Mouse (Mus musculus) Patski (cell line): ENCODE data around the gene Col6a1. TPM values are rescaled to one million over a fixed set of nuclear protein-coding genes. Genes with fewer than 3 reads are reported as not detected.
A peak's percentile ranks its signal among the peaks of the same experiment; 100 is the strongest.

Experiments used
- ATAC-seq: fragments of 100-300 bp; one replicate; pipeline ENCODE4 v1.8.0; 2021
- CTCF ChIA-PET: fragments of 350-600 bp; sonication (Branson Sonifier 250); formaldehyde crosslinking; loops from one replicate; lab custom pipeline; 2022; ENCODE audit warnings: inconsistent platforms; lab: Charles Lee
- POLR2A ChIA-PET: fragments of 350-600 bp; sonication (Branson Sonifier 250); formaldehyde crosslinking; loops from one replicate; lab custom pipeline; 2022; ENCODE audit warnings: antibody characterized with exemption, inconsistent platforms; lab: Charles Lee
- DNase-seq: peaks from one replicate; pipeline ENCODE4 v3.0.0-alpha.2; 2011; ENCODE audit warnings: low read depth, low spot score
- H3K27me3 ChIP-seq: fragments of 371-371 bp; one replicate; pipeline ENCODE4 v1.5.1; 2021
- CTCF ChIP-seq: fragments of 100-300 bp; IDR thresholded peaks from one replicate; pipeline ENCODE4 v1.5.1; 2021
- in situ Hi-C: fragments of 300-500 bp; cut with MboI; formaldehyde crosslinking; loops from 3 replicates; pipeline ENCODE4 v1.11.1; 2018; ENCODE audit warnings: low pct_unique_long_range_greater_than_20kb, mixed read lengths
- polyA plus RNA-seq: library from polyadenylated mRNA; unstranded; gene quantifications from one replicate; pipeline ENCODE4 v1.2.3, GENCODE M21; 2021

Gene Col6a1
- polyA plus RNA-seq, 1 experiment from 2014 or later: 34.8 TPM

DNA sequence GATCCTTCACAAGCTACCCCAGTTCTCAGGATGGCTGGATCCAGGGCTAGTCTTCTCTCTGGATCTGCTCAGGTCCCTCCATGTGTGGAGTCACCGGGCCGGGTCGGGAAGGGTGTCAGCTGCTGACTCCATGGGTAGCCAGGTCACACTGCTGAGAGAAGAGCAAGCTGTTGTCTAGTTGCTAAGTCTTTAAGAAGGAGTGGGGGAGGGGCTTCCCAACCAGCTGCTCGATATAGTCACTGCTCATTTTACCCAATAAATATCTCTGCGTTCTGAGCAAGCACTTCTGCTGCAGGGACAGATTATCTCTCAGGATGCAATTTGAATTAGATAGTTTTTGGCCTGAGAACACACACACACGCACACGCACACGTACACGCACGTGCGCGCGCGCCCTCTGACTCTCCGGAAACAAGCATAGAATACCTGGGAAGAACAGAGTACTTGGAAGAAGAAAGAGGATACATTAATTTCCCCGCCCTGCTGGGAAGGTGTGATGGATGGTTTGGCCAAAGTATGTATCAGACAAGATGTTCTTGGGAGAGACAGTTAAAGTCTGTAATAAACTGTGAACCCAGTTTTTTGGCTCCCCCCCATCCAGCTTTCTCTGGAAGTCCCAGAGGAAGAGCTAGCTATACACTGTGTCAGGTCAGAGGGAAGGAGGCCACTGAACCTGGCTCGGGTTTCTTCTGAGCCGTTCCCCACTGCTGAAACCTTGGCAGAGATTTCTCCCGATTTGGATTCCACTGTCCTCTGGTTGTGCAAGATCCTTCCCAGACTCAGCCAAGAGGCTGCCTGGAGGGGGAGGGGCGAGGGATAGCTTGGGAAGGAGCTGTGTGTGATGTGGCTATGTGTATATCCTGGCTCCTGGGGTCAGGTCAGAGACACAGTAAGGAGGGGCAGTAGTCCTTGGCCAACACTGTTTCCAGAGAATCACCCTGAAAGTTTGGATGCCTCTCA lies 61.5 kb downstream of the Col6a1 start:
- CTCF ChIA-PET: interaction anchor here (0.8 to 2.5 kb wide), 2 partner anchors 41 kb away, joined by 3 to 11 read pairs; partner anchors contain the start of gene Col6a2

More for the DNA sequence above, 61.5 kb downstream of the Col6a1 start:
- no peak for TF ChIP-seq CTCF
- H3K27me3 ChIP-seq: no peaks in the 10 kb centered on the region
- DNase-seq (peak; percentile 75), ATAC-seq (peak; percentile 35)
- POLR2A ChIA-PET: no interaction called here
- in situ Hi-C loops: no loop called here

Other genes starting within 250 kb of the Col6a1 start
- gene Lss, start 194.6 kb downstream of the Col6a1 start, polyA plus RNA-seq: 17.4 TPM
- not detected for gene Spatc1l, start 163.9 kb downstream of the Col6a1 start, polyA plus RNA-seq
- 0.17 TPM for gene Ftcd, start 150.5 kb downstream of the Col6a1 start, polyA plus RNA-seq
- 6.2 TPM for gene Col6a2, start 102.5 kb downstream of the Col6a1 start, polyA plus RNA-seq
- gene Pcbp3, start 235.7 kb upstream of the Col6a1 start, polyA plus RNA-seq: 31.4 TPM